Mouse (Mus musculus) hindbrain, postnatal 0 days (tissue): Measurements from ENCODE around the gene Mobp. TPM values are rescaled to one million over a fixed set of nuclear protein-coding genes. Genes with fewer than 3 reads are reported as not detected.
A peak's percentile ranks its signal among the peaks of the same experiment; 100 is the strongest.
"Not testable (repeated sequence)": the region's sequence is repeated elsewhere in the genome, so short reads cannot be mapped to it uniquely, and the experiment has no call there.

Experiments
- ATAC-seq: fragments of 200-750 bp; cut with Nextera tagmentation; 2 replicates; pipeline ENCODE4 v1.8.0; 2017; ENCODE audit warnings: mild to moderate bottlenecking, moderate TSS enrichment, moderate library complexity
- DNase-seq: peaks from one replicate; pipeline ENCODE4 v3.0.0-alpha.2; 2015; ENCODE audit warnings: low spot score
- H3K27ac ChIP-seq: fragments of 300-500 bp; sonication (generic); 2 replicates; pipeline ENCODE4 v1.5.1; 2014; ENCODE audit warnings: mild to moderate bottlenecking
- H3K27me3 ChIP-seq: fragments of 300-500 bp; sonication (generic); 2 replicates; pipeline ENCODE4 v1.6.1; 2014; ENCODE audit warnings: low read length, mixed read lengths; ENCODE audit not compliant: insufficient read depth
- H3K36me3 ChIP-seq: fragments of 300-500 bp; sonication (generic); 2 replicates; pipeline ENCODE4 v1.6.1; 2014; ENCODE audit warnings: low read length, mixed read lengths; ENCODE audit not compliant: insufficient read depth
- H3K4me1 ChIP-seq: fragments of 300-500 bp; sonication (generic); 2 replicates; pipeline ENCODE4 v1.6.1; 2014; ENCODE audit warnings: antibody characterized with exemption, low read length, mixed read lengths; ENCODE audit not compliant: insufficient read depth
- H3K4me2 ChIP-seq: fragments of 300-500 bp; sonication (generic); 2 replicates; pipeline ENCODE4 v1.6.1; 2014; ENCODE audit warnings: low read depth, mild to moderate bottlenecking, low read length, moderate library complexity, mixed read lengths
- H3K4me3 ChIP-seq: fragments of 300-500 bp; sonication (generic); 2 replicates; pipeline ENCODE4 v1.5.1; 2014; ENCODE audit warnings: low read length
- H3K9ac ChIP-seq: fragments of 300-500 bp; sonication (generic); replicated peaks from 2 replicates; pipeline ENCODE4 v1.6.1; 2014; ENCODE audit warnings: mild to moderate bottlenecking, low read length, moderate library complexity, mixed read lengths
- H3K9me3 ChIP-seq: fragments of 300-500 bp; sonication (generic); 2 replicates; pipeline ENCODE4 v1.6.1; 2016; ENCODE audit warnings: low read length, mixed read lengths
- CTCF ChIP-seq: IDR thresholded peaks from 2 replicates; pipeline ENCODE4 v1.5.1; 2016; ENCODE audit warnings: antibody characterized with exemption, control low read depth, low read depth
- WGBS: fragments of 180-500 bp; shearing (Covaris S2); extraction: QIAGEN DNeasy Blood & Tissue Kit; methylation state at CpG from one replicate; pipeline ENCODE4 v1.1.7; 2014; 5-methylcytosine and 5-hydroxymethylcytosine counted together
- polyA plus RNA-seq: library from polyadenylated mRNA; unstranded; fragments of >200 nt; fragmentation: Nextera tagmentation; extraction: Ambion mirVana; gene quantifications from 2 replicates; pipeline ENCODE4 v1.2.1, GENCODE M21; 2015
- total RNA-seq: library from RNA; depleted of rRNA; stranded (reverse); fragments of >200 nt; gene quantifications from 2 replicates; pipeline ENCODE4 v1.2.3, GENCODE M21; 2014; rRNA removed

Mobp gene
- total RNA-seq (13.4 and 16.7 TPM in 2 replicates), polyA plus RNA-seq (6.8 and 11.1 TPM in 2 replicates)

DNA sequence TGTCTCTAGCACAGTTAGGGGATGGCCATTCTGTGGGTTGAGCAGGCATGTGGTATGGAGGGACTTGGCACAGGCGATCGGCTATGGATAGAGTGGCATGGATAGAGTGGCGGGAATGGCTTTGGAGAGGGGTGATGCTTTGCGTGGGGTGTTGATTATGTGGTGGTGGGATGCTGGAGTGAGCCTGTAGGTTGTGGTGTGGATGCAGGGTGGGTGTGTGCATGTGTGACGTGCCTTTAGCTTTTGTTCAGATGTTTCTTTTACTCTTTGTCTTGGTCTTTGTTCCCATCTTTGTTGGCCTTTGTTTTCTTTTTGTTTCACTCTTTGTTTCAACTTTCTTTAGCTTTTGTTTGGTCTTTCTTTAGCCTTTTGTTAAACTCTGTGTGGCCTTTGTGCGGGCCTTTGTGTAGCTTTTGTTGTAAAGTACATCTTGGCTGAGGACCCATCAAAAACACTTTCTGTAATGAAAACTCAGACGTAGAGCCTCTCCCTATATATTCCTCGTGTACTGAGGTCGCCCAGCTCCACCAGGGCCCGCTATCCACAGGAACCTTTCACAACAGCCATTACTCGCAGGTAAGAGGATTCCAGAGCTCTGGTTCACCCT, at the start of gene Mobp:
Mobp (plus strand) TSS at position 486 of the 607 bp plus-strand sequence.
- no peak for DNase-seq
- Histone ChIP-seq H3K27me3 (no peaks in the 10 kb centered on the region), H3K4me1 (no peaks in the 10 kb centered on the region), H3K4me3 (no peak within 1 kb of the TSS), H3K9ac (no peak within 1 kb of the TSS), H3K9me3 (no peaks in the 10 kb centered on the region), H3K27ac (no peak within 1 kb of the TSS), H3K36me3 (no peaks in the 10 kb centered on the region), H3K4me2 (no peak within 1 kb of the TSS)
- 36% methylated on average over 11 of the region's 11 CpGs for WGBS
- TF ChIP-seq CTCF = no peak
- no peak for ATAC-seq

DNA sequence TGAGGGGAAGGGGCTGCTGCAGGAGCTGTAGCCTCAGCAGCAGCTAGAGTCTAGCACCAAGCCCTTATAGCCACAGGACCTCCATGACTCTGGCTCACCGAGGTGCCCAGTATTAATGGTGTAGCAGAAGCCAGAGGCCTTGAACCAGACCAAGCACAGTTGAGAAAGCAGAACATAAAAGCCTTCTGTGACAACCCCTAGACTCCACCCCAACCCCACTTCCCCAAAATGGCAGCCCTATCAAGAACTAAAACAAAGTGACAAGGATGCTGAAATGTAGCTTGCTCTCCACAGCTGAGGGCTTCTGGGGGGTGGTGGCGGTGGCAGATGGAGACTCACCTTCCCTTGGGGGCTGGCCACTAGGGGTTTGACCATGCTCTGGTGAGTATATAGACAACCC, 48.3 kb upstream of the Mobp start:
- H3K4me2 ChIP-seq = no peak overlapping the region
- 95% methylated on average over 2 of the region's 2 CpGs for whole genome bisulfite sequencing
- DNase-seq (no peak), ATAC-seq (no peak)
- TF ChIP-seq CTCF = no peak
- H3K4me1 ChIP-seq = no peaks in the 10 kb centered on the region
- no peak overlapping the region for H3K9ac ChIP-seq
- H3K36me3 ChIP-seq = no peaks in the 10 kb centered on the region
- H3K27ac ChIP-seq = no peak overlapping the region
- no peaks in the 10 kb centered on the region for H3K27me3 ChIP-seq
- H3K9me3 ChIP-seq = no peaks in the 10 kb centered on the region
- no peak overlapping the region for H3K4me3 ChIP-seq

DNA sequence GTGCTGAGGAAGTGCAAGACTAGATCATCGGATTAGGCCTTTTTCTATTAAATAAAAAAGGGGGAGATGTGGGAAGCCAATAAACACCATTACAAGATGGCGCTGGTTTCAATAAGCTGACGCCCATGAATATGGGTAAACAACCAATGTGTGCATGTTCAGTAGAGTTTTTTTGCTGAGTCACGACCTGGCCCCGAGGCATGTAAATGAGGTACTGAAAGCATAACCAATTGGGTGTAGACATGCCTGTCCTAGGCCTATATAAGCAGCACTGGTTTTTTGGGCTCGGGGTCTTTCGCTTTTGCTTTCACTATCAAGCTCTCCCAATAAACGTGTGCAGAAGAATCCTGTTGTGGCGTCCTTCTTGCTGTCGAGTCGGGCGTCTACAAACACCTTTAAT, 40.6 kb upstream of the Mobp start:
- H3K4me2 ChIP-seq, H3K27me3 ChIP-seq, DNase-seq, ATAC-seq, H3K4me1 ChIP-seq, H3K4me3 ChIP-seq, H3K9ac ChIP-seq, H3K9me3 ChIP-seq, H3K27ac ChIP-seq, H3K36me3 ChIP-seq: not testable (repeated sequence)
- WGBS = 95% methylated on average over 12 of the region's 12 CpGs

DNA sequence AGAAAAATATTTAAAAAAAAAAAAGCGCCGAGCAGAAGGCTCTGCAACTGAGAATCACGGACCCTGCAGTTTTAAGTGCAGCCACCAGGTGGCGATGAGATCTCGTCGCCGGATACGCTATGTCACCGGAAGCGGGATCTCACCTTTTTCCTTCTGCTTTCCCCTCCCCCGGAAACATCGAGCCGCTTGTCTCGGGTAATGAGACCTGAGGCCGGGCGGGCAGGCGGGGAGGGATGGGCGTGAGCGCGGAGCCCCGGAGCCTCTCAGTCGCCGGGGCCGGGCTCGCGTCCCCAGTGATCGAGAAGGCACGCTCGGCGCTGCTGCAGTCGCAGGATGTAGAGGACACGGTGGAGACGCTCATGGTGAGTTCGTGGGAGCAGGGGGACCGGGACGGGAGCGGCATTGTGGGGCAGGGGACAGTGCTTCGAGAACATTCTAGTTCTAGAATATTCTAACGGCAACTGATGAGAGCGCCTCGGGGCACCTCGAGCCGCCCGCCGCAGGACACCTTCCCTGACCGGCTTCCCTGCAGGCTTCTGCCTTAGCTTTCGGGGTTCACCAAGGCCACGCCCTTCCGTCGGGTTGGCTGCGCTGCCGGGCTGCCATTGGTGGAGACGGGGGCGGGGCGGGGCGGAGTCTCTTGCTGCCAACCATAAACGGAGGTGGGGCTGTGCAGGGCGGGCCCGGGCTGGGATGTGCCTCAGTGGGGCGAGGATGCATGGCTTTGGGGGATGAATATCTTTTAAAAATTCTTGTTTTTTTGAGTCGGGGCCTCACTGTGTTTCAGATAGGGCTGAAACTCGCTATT, 39.1 kb upstream of the Mobp start, which contains the start of gene Slc25a38:
Slc25a38 (plus strand) TSS at position 164 of the 808 bp plus-strand sequence.
- Histone ChIP-seq H3K4me1 (peaks cover 5% of the 10 kb centered on the region; the same call in 1 of the 2 replicates), H3K27me3 (no peaks in the 10 kb centered on the region), H3K36me3 (no peaks in the 10 kb centered on the region), H3K27ac (peak within 1 kb of the TSS; percentile 97), H3K4me3 (peak within 1 kb of the TSS; percentile 90), H3K9ac (peak within 1 kb of the TSS; percentile 80), H3K4me2 (peak within 1 kb of the TSS; percentile 68), H3K9me3 (no peaks in the 10 kb centered on the region)
- peak; percentile 98 for ATAC-seq
- under 1% methylated on average over 62 of the region's 62 CpGs for WGBS
- TF ChIP-seq CTCF = peak; percentile 81
- peak; percentile 97 for DNase-seq

DNA sequence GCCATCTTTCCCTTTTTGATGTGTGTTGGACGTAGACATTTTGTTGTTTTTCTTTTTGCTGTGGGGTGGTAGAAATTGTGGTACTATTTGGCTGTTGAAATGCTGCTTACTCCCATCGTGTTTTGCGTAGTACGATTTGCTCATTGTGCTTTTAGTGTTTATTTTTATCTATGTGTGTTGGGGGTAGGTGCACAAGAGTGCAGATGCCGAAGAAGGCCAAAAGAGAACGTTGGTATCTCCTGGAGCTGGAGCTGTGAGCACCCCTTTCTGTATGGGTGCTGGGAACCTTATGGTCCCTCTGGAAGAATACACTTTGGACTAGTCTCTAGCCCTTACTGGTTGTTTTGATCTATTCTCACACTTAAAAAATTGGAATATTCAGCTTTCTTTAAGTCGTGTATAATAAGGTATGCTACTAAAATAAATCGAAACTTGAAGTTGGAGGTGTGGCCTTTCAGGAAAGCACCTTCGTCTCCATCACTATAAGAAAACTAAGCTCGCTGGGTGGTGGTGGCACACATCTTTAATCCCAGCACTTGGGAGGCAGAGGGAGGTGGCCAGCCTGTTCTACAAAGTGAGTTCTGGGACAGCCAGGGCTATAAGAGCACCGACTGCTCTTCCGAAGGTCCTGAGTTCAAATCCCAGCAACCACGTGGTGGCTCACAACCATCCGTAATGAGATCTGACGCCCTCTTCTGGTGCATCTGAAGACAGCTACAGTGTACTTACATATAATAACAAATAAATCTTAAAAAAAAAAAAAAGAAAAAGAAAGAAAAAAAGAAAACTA, 38.2 kb upstream of the Mobp start:
- peak overlapping the region; percentile 90 for H3K4me3 ChIP-seq
- 78% methylated on average over 15 of the region's 15 CpGs for WGBS
- no peaks in the 10 kb centered on the region for H3K9me3 ChIP-seq
- DNase-seq = no peak
- TF ChIP-seq CTCF = no peak
- H3K4me1 ChIP-seq = peaks cover 5% of the 10 kb centered on the region; the same call in 1 of the 2 replicates
- H3K27ac ChIP-seq = peak overlapping the region; percentile 97
- no peaks in the 10 kb centered on the region for H3K27me3 ChIP-seq
- no peaks in the 10 kb centered on the region for H3K36me3 ChIP-seq
- H3K4me2 ChIP-seq = peak overlapping the region; percentile 68
- no peak for ATAC-seq
- peak overlapping the region; percentile 80 for H3K9ac ChIP-seq

DNA sequence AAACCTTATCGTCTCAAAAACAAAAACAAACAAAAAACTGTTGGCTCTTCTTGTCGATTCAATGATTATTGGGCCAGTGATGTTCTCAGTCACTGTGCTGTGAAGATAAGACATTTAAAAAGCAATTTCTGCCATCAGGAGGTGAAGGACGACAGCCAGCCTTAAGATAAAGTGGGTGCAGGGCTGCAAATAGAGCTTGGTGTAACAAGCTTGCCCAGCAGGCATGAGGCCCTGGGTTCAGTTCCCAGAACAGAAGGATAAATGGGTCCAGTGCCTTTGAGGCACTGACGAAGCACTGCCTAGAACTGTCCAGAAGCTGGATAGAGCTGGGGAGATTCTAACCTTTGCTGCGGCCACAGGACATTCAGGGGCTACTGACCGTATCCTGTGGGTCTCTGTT, 37.0 kb upstream of the Mobp start:
- Histone ChIP-seq H3K27me3 (no peaks in the 10 kb centered on the region), H3K4me1 (peaks cover 5% of the 10 kb centered on the region; the same call in 1 of the 2 replicates), H3K9me3 (no peaks in the 10 kb centered on the region), H3K4me2 (no peak overlapping the region), H3K27ac (no peak overlapping the region), H3K9ac (no peak overlapping the region), H3K4me3 (no peak overlapping the region), H3K36me3 (peaks cover 5% of the 10 kb centered on the region; the same call in 1 of the 2 replicates)
- TF ChIP-seq CTCF = no peak
- 92% methylated on average over 6 of the region's 6 CpGs for WGBS
- ATAC-seq = no peak
- no peak for DNase-seq
